Mouse (Mus musculus) bone marrow macrophage, adult 2 months (primary cell): ENCODE measurements around the gene Nxf2. TPM values are rescaled to one million over a fixed set of nuclear protein-coding genes. Genes with fewer than 3 reads are reported as not detected.

Experiments
- H3K27ac ChIP-seq: 2 replicates; pipeline ENCODE4 v1.5.1; 2012; ENCODE audit warnings: low read depth, low read length; ENCODE audit not compliant: insufficient read depth
- H3K4me1 ChIP-seq: 2 replicates; pipeline ENCODE4 v1.6.1; 2012; ENCODE audit warnings: low read length; ENCODE audit not compliant: control insufficient read depth, insufficient read depth
- H3K4me3 ChIP-seq: 2 replicates; pipeline ENCODE4 v1.5.1; 2012; ENCODE audit warnings: mild to moderate bottlenecking, low read length, moderate library complexity; ENCODE audit not compliant: insufficient read depth
- CTCF ChIP-seq: IDR thresholded peaks from 2 replicates; pipeline ENCODE4 v1.5.1; 2012; ENCODE audit warnings: low read depth, mild to moderate bottlenecking, low read length, moderate library complexity
- POLR2A ChIP-seq: IDR thresholded peaks from 2 replicates; pipeline ENCODE4 v1.6.1; 2012; ENCODE audit warnings: mild to moderate bottlenecking, low read depth, low read length, borderline replicate concordance
- polyA plus RNA-seq: library from polyadenylated mRNA; stranded (reverse); fragments of >200 nt; gene quantifications from 2 replicates; pipeline ENCODE4 v1.2.4, GENCODE M21; 2012; ENCODE audit not compliant: missing spikeins, insufficient read depth, insufficient read length

Gene Nxf2
- 0.47 and 0.73 TPM in 2 replicates for polyA plus RNA-seq

- TF ChIP-seq POLR2A, result no peak
- TF ChIP-seq CTCF, result no peak
- Histone ChIP-seq H3K27ac (no peak within 1 kb of the TSS), H3K4me3 (no peak within 1 kb of the TSS), H3K4me1 (no peaks in the 10 kb centered on the region)
These were observed at the start of gene Nxf2 for GRCm38 (mm10) chrX:134964546-134964945. Gene Nxf2, minus strand, starts transcription at chrX:134964754.

GRCm38 (mm10) chrX:135011381-135011780 lies 46.8 kb upstream of the Nxf2 start:
- Histone ChIP-seq H3K27ac (no peak overlapping the region), H3K4me3 (no peak overlapping the region), H3K4me1 (no peaks in the 10 kb centered on the region)
- TF ChIP-seq POLR2A (no peak), CTCF (no peak)

GRCm38 (mm10) chrX:135009471-135009815 lies 44.9 kb upstream of the Nxf2 start:
- Histone ChIP-seq H3K4me3 (peak overlapping the region; percentile 49), H3K4me1 (no peaks in the 10 kb centered on the region), H3K27ac (peak overlapping the region; percentile 28)
- TF ChIP-seq CTCF (no peak), POLR2A (no peak)

GRCm38 (mm10) chrX:135008720-135009470 lies 44.3 kb upstream of the Nxf2 start, which contains the start of gene Zmat1:
Gene Zmat1, minus strand, starts transcription at chrX:135009209.
- Histone ChIP-seq H3K4me1 (no peaks in the 10 kb centered on the region), H3K27ac (peak within 1 kb of the TSS; percentile 96), H3K4me3 (peak within 1 kb of the TSS; percentile 82)
- no peak for TF ChIP-seq POLR2A
- TF ChIP-seq CTCF, result no peak

- no peak for TF ChIP-seq POLR2A
- no peak for TF ChIP-seq CTCF
- Histone ChIP-seq H3K27ac (peak overlapping the region; percentile 69), H3K4me3 (peak overlapping the region; percentile 28), H3K4me1 (no peaks in the 10 kb centered on the region)
These were observed 43.5 kb upstream of the Nxf2 start for GRCm38 (mm10) chrX:135008021-135008420.

GRCm38 (mm10) chrX:134963305-134964094 lies 1.1 kb downstream of the Nxf2 start:
- no peak overlapping the region for H3K4me3 ChIP-seq
- H3K27ac ChIP-seq, result no peak overlapping the region
- no peak for TF ChIP-seq CTCF
- TF ChIP-seq POLR2A, result no peak
- no peaks in the 10 kb centered on the region for H3K4me1 ChIP-seq

- TF ChIP-seq CTCF (no peak), POLR2A (no peak)
- no peaks in the 10 kb centered on the region for H3K4me1 ChIP-seq
- no peak overlapping the region for H3K4me3 ChIP-seq
- H3K27ac ChIP-seq, result no peak overlapping the region
These were observed 34.2 kb downstream of the Nxf2 start for GRCm38 (mm10) chrX:134930361-134930760.

- Histone ChIP-seq H3K4me3 (no peak overlapping the region), H3K4me1 (no peaks in the 10 kb centered on the region), H3K27ac (no peak overlapping the region)
- no peak for TF ChIP-seq CTCF
- no peak for TF ChIP-seq POLR2A
These were observed 34.6 kb downstream of the Nxf2 start for GRCm38 (mm10) chrX:134929927-134930326.

- Histone ChIP-seq H3K27ac (no peak overlapping the region), H3K4me1 (no peaks in the 10 kb centered on the region), H3K4me3 (no peak overlapping the region)
- no peak for TF ChIP-seq CTCF
- TF ChIP-seq POLR2A, result no peak
These were observed 39.5 kb downstream of the Nxf2 start for GRCm38 (mm10) chrX:134925058-134925457.

- TF ChIP-seq POLR2A (no peak), CTCF (no peak)
- Histone ChIP-seq H3K4me1 (no peaks in the 10 kb centered on the region), H3K4me3 (no peak overlapping the region), H3K27ac (no peak overlapping the region)
These were observed 40.7 kb downstream of the Nxf2 start for GRCm38 (mm10) chrX:134923675-134924424.
